Mouse (Mus musculus) megakaryocyte, embryonic 14.5 days (primary cell): ENCODE measurements around the gene Gm1043.

Experiments used
- FLI1 ChIP-seq: IDR thresholded peaks from 2 replicates; pipeline ENCODE4 v1.6.1; 2012; ENCODE audit warnings: low read length, inconsistent platforms, mixed read lengths
- GATA1 ChIP-seq: IDR thresholded peaks from 3 replicates; pipeline ENCODE4 v1.6.1; 2012; ENCODE audit warnings: mixed read lengths, low read length, inconsistent platforms, borderline replicate concordance

GRCm38 (mm10) chr5:37204886-37205285 is 119.7 kb downstream of the Gm1043 start:
- TF ChIP-seq FLI1 (no peak), GATA1 (no peak)
